Mouse (Mus musculus): ENCODE measurements around the gene Ubac1. TPM values are rescaled to one million over a fixed set of nuclear protein-coding genes. Genes with fewer than 3 reads are reported as not detected.

Gene Ubac1
- 75.9 and 82.1 TPM in 2 replicates for polyA plus RNA-seq (2012; ENCODE audit: insufficient read depth, insufficient read length, missing spikeins)

DNA sequence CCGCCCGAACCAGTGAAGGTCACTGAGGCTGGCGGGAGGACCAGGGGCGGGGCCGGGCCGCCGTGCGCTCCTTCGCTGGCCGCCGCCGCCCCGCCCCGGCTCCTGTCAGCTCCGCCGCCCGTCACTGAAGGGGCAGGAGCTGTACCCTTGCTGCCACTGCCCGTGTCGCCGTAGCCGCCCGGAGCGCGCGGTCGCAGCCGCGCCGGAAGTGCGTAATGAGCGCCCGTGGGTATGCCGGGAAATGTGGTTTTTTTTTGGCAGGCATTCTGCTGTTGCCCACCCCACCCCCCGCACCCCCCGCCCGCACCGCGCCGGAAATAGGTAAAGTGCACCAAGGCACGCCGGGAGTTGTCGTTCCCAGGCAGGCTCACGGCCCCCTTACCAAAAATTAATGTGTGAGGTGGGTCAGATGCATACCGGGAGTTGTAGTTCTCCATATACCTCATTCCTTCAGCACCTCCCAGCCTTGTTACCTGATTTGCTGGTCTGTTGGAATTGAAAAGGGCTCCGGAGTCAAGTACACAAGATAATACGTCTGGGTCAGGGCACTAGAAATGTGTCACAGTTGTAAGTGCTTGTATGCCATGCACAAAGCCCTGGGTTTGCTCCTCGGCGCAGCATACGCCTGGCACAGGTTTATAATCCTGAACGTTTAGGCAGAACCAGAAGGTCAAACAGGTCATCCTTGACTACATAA is at the start of gene Ubac1:
TSS of gene Ubac1 (minus strand) at position 187 of the 697 bp plus-strand sequence.
- H3K4me1 ChIP-seq (ENCODE audit: control insufficient read depth, insufficient read depth, insufficient read length, low read length) = peaks cover 10% of the 10 kb centered on the region; the same call in 1 of the 2 replicates
- H3K4me3 ChIP-seq (ENCODE audit: insufficient read depth, low read depth, low read length) = peak within 1 kb of the TSS; percentile 80
- peak within 1 kb of the TSS; percentile 86 for H3K27ac ChIP-seq (replicated peaks; ENCODE audit: low read depth, low read length)

DNA sequence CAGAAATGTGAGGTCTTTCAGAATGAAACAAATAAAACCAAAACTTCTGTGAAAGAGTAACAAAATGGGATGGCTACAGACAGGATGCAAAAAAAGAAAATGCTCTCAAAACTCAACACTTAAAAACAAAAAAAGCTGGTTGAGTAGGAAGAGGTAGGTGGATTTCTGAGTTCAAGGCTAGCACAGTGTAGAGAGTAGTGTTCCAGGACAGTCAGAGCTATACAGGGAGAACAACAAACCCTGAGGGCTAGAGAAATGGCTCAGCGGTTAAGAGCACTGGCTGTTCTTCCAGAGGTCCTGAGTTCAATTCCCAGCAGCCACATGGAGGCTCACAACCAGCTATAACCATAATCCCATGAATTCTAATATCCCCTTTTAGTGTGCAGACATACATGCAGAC is 47.0 kb upstream of the Ubac1 start:
- Histone ChIP-seq H3K4me3 (ENCODE audit: insufficient read depth, low read depth, low read length) (no peak overlapping the region), H3K4me1 (ENCODE audit: control insufficient read depth, insufficient read depth, insufficient read length, low read length) (no peaks in the 10 kb centered on the region), H3K27ac (replicated peaks; ENCODE audit: low read depth, low read length) (no peak overlapping the region)

DNA sequence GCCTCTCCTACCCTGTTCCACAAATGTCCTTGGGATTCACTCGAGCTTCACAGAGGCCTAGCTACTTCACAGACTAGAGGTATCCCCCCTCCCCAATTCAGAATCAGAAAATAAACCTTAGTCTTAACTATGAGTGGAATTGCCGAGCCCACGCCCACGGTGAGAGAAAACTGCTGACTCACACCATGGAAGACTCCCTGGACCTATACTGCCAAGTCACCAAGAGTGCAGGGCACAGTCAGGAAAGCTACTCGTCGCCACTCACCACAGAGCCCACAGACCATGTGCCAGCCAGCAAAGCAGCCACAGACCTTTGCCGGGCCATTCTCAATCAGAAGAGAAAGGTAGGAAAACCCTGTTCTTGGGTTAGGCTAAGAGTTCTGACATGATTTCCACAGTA is 46.6 kb upstream of the Ubac1 start:
- Histone ChIP-seq H3K4me3 (ENCODE audit: insufficient read depth, low read depth, low read length) (no peak overlapping the region), H3K27ac (replicated peaks; ENCODE audit: low read depth, low read length) (no peak overlapping the region), H3K4me1 (ENCODE audit: control insufficient read depth, insufficient read depth, insufficient read length, low read length) (no peaks in the 10 kb centered on the region)

- H3K4me1 ChIP-seq (ENCODE audit: control insufficient read depth, insufficient read depth, insufficient read length, low read length) = no peaks in the 10 kb centered on the region
- no peak overlapping the region for H3K27ac ChIP-seq (replicated peaks; ENCODE audit: low read depth, low read length)
- H3K4me3 ChIP-seq (ENCODE audit: insufficient read depth, low read depth, low read length) = no peak overlapping the region
Observed at GRCm38 (mm10) chr2:26066527-26066926, 45.0 kb upstream of the Ubac1 start.

DNA sequence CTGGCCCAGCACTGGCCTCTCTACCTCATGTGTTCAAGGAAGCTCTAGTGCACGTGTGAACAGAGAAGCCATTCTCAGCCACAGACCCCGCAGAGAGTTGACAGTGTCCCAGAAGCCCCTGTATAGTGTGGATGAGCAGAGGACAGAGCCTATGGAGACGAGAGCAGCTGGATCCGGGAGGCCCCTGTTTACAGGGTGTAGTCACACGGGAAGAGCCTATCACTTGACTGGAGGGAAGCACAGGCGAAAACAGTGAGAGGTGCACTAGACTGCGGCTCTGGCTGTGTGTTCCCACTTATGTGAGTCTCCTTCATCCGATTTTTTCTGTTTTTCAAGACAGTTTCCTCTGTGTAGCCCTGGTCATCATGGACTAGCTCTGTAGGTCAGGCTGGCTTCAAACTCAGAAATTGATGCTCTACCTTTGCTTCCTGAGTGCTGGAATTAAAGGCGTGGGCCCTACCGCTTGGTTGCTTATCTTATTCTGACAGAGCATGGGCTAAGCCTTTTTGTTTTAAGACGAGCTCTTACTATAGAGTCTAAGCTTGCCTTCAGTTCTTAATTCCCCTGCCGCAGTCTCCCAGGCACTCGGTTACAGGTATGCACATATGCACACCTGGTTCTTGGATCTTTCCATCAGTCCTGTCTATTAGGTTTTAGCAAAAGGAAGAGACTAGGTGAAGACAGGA is 41.3 kb upstream of the Ubac1 start:
- no peaks in the 10 kb centered on the region for H3K4me1 ChIP-seq (ENCODE audit: control insufficient read depth, insufficient read depth, insufficient read length, low read length)
- H3K27ac ChIP-seq (replicated peaks; ENCODE audit: low read depth, low read length) = no peak overlapping the region
- H3K4me3 ChIP-seq (ENCODE audit: insufficient read depth, low read depth, low read length) = no peak overlapping the region

- H3K4me3 ChIP-seq (ENCODE audit: insufficient read depth, low read depth, low read length) = no peak overlapping the region
- H3K4me1 ChIP-seq (ENCODE audit: control insufficient read depth, insufficient read depth, insufficient read length, low read length) = no peaks in the 10 kb centered on the region
- H3K27ac ChIP-seq (replicated peaks; ENCODE audit: low read depth, low read length) = no peak overlapping the region
Observed at GRCm38 (mm10) chr2:26062241-26062640, 40.7 kb upstream of the Ubac1 start.

- Histone ChIP-seq H3K4me3 (ENCODE audit: insufficient read depth, low read depth, low read length) (no peak overlapping the region), H3K4me1 (ENCODE audit: control insufficient read depth, insufficient read depth, insufficient read length, low read length) (no peaks in the 10 kb centered on the region), H3K27ac (replicated peaks; ENCODE audit: low read depth, low read length) (no peak overlapping the region)
Observed at GRCm38 (mm10) chr2:26061018-26061666, 39.6 kb upstream of the Ubac1 start.

GRCm38 (mm10) chr2:26057053-26057452 is 35.5 kb upstream of the Ubac1 start:
- no peak overlapping the region for H3K27ac ChIP-seq (replicated peaks; ENCODE audit: low read depth, low read length)

DNA sequence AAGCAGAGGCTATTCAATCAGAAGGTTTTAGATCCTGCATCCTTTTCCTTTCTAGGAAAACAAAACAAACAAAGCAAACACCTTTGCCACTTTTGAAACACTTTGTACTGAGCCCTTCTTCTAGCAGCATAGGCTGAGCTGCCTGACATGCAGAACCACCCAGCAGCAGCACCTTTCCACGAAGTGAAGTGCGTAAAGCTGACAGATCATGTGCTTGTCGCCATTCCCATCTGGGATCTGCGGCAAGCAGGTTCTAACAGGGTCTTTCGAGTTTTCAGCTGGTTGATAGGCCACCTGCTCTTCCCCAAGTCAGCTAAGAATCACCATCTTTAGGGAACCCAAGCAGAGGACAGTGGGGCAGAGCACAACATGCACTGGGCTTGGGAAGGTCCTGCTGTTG is 34.7 kb upstream of the Ubac1 start:
- no peak overlapping the region for H3K27ac ChIP-seq (replicated peaks; ENCODE audit: low read depth, low read length)
- no peak overlapping the region for H3K4me3 ChIP-seq (ENCODE audit: insufficient read depth, low read depth, low read length)
- H3K4me1 ChIP-seq (ENCODE audit: control insufficient read depth, insufficient read depth, insufficient read length, low read length) = no peaks in the 10 kb centered on the region

More at GRCm38 (mm10) chr2:26057053-26057452, 35.5 kb upstream of the Ubac1 start:
- Histone ChIP-seq H3K4me3 (ENCODE audit: insufficient read depth, low read depth, low read length) (no peak overlapping the region), H3K4me1 (ENCODE audit: control insufficient read depth, insufficient read depth, insufficient read length, low read length) (no peaks in the 10 kb centered on the region)

GRCm38 (mm10) chr2:26055747-26056102 is 34.2 kb upstream of the Ubac1 start:
- Histone ChIP-seq H3K27ac (replicated peaks; ENCODE audit: low read depth, low read length) (no peak overlapping the region), H3K4me1 (ENCODE audit: control insufficient read depth, insufficient read depth, insufficient read length, low read length) (no peaks in the 10 kb centered on the region), H3K4me3 (ENCODE audit: insufficient read depth, low read depth, low read length) (no peak overlapping the region)

- Histone ChIP-seq H3K4me3 (ENCODE audit: insufficient read depth, low read depth, low read length) (no peak overlapping the region), H3K4me1 (ENCODE audit: control insufficient read depth, insufficient read depth, insufficient read length, low read length) (no peaks in the 10 kb centered on the region)
Observed at GRCm38 (mm10) chr2:26055046-26055746, 33.6 kb upstream of the Ubac1 start.

GRCm38 (mm10) chr2:26052806-26053205 is 31.3 kb upstream of the Ubac1 start:
- H3K4me1 ChIP-seq (ENCODE audit: control insufficient read depth, insufficient read depth, insufficient read length, low read length) = no peaks in the 10 kb centered on the region

More at GRCm38 (mm10) chr2:26055046-26055746, 33.6 kb upstream of the Ubac1 start:
- no peak overlapping the region for H3K27ac ChIP-seq (replicated peaks; ENCODE audit: low read depth, low read length)

GRCm38 (mm10) chr2:26048816-26049215 is 27.3 kb upstream of the Ubac1 start:
- H3K4me1 ChIP-seq (ENCODE audit: control insufficient read depth, insufficient read depth, insufficient read length, low read length) = no peaks in the 10 kb centered on the region
- no peak overlapping the region for H3K27ac ChIP-seq (replicated peaks; ENCODE audit: low read depth, low read length)
- H3K4me3 ChIP-seq (ENCODE audit: insufficient read depth, low read depth, low read length) = no peak overlapping the region

More at GRCm38 (mm10) chr2:26052806-26053205, 31.3 kb upstream of the Ubac1 start:
- H3K27ac ChIP-seq (replicated peaks; ENCODE audit: low read depth, low read length) = no peak overlapping the region
- H3K4me3 ChIP-seq (ENCODE audit: insufficient read depth, low read depth, low read length) = no peak overlapping the region

DNA sequence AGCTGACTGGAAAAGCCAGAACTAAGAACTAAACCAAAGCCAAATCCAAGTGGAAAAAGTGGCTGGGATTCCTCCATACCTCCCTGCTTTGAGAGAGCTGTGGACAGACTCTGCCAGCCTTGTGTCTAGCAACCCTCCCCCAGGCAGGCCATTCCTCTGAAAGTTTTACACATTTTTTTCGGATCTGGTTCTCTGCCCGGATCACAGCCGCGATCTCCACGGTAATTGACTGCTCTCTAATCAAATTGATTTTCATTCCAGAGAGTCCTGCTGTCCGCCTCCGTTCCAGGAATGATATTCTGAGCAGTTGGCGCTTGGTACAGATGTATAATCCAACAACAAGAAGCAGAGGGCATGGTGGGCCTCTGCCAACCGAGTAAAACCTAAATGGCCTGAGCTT is 22.7 kb upstream of the Ubac1 start:
- no peak overlapping the region for H3K4me3 ChIP-seq (ENCODE audit: insufficient read depth, low read depth, low read length)
- 0 out of 2 replicates have a peak, but pooled peaks cover 2% of the 10 kb centered on the region for H3K4me1 ChIP-seq (ENCODE audit: control insufficient read depth, insufficient read depth, insufficient read length, low read length)
- no peak overlapping the region for H3K27ac ChIP-seq (replicated peaks; ENCODE audit: low read depth, low read length)

DNA sequence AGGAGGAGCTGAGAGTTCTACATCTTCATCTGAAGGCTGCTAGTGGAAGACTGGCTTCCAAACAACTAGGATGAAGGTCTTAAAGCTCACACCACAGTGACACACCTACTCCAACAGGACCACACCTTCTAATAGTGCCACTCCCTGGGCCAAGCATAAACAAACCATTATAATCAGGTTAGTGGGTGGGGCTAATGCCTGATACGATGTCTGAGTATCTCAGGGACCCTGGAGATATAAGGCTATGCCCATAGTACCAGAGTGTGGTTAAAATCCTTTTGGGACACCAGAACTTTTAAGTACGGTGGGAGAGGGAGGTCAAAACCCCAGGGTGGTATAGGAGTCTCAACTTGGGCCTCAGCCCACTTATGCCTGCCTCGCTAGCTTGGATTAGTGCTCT is 21.1 kb upstream of the Ubac1 start:
- Histone ChIP-seq H3K4me3 (ENCODE audit: insufficient read depth, low read depth, low read length) (no peak overlapping the region), H3K27ac (replicated peaks; ENCODE audit: low read depth, low read length) (no peak overlapping the region), H3K4me1 (ENCODE audit: control insufficient read depth, insufficient read depth, insufficient read length, low read length) (0 out of 2 replicates have a peak, but pooled peaks cover 2% of the 10 kb centered on the region)

Data from brown adipose tissue, adult 24 weeks (tissue).